Mouse (Mus musculus) adrenal gland, postnatal 36 days (tissue): Measurements from ENCODE around the gene Thoc2. TPM values are rescaled to one million over a fixed set of nuclear protein-coding genes. Genes with fewer than 3 reads are reported as not detected.
A peak's percentile ranks its signal among the peaks of the same experiment; 100 is the strongest.

ENCODE experiments used
- DNase-seq, 2 experiments: peaks; one replicate each; pipeline ENCODE4 v3.0.0; 2021; ENCODE audit warnings: mixed read lengths in 1 of 2
- long read RNA-seq, 2 experiments: library from polyadenylated mRNA; stranded (forward); transcript quantifications; one replicate each; pipeline ENCODE4 v2.0.0; 2021; ENCODE audit warnings: borderline sequencing depth in 2 of 2
- microRNA-seq: library from miRNA; unstranded; fragments of <30 nt; microRNA quantifications from one replicate; pipeline ENCODE4 v1.2.0, GENCODE M21; 2021
- total RNA-seq, 2 experiments: library from RNA; stranded (reverse); gene quantifications; 2 replicates each; pipeline ENCODE4 v1.2.3; 2021

The Thoc2 gene
- total RNA-seq = 10 to 100 TPM; 56.4 to 67.3 TPM
- long read RNA-seq, experiment 1, partial matches to known transcripts = 28 of 34 reads
- long read RNA-seq, experiment 1, other reads (novel, unspliced or antisense) = 6 of 34 reads
- long read RNA-seq, experiment 2, full-length matches to known transcripts = 1 of 3 reads
- long read RNA-seq, experiment 2, partial matches to known transcripts = 1 of 3 reads
- long read RNA-seq, experiment 2, other reads (novel, unspliced or antisense) = 1 of 3 reads

- DNase-seq = no peak
Measured at GRCm38 (mm10) chrX:41920574-41920973, at the start of gene Thoc2. TSS of gene Thoc2 (minus strand) at chrX:41920674.

GRCm38 (mm10) chrX:41970096-41970495, 49.6 kb upstream of the Thoc2 start:
- no peak for DNase-seq

GRCm38 (mm10) chrX:41969341-41969740, 48.9 kb upstream of the Thoc2 start:
- peak; percentile 41 to 52 for DNase-seq

- peak in 1 of 2 experiments; percentile 11 for DNase-seq
Measured at GRCm38 (mm10) chrX:41957161-41957560, 36.7 kb upstream of the Thoc2 start.

GRCm38 (mm10) chrX:41941840-41942239, 21.4 kb upstream of the Thoc2 start:
- DNase-seq = no peak

GRCm38 (mm10) chrX:41931821-41932220, 11.3 kb upstream of the Thoc2 start:
- peak in 1 of 2 experiments; percentile 8 for DNase-seq

- DNase-seq = no peak
Measured at GRCm38 (mm10) chrX:41924708-41925107, 4.2 kb upstream of the Thoc2 start.

GRCm38 (mm10) chrX:41912061-41912401, 8.4 kb downstream of the Thoc2 start:
- DNase-seq = no peak

GRCm38 (mm10) chrX:41911390-41912060, 8.9 kb downstream of the Thoc2 start:
- DNase-seq = peak; percentile 89 to 93

GRCm38 (mm10) chrX:41910981-41911380, 9.5 kb downstream of the Thoc2 start:
- DNase-seq = peak; percentile 34 to 40

- peak in 1 of 2 experiments; percentile 8 for DNase-seq
Measured at GRCm38 (mm10) chrX:41910471-41910870, 10.0 kb downstream of the Thoc2 start.

GRCm38 (mm10) chrX:41884759-41885505, 35.5 kb downstream of the Thoc2 start:
- no peak for DNase-seq

- peak; percentile 4 to 24 for DNase-seq
Measured at GRCm38 (mm10) chrX:41876581-41876980, 43.9 kb downstream of the Thoc2 start.

- no peak for DNase-seq
Measured at GRCm38 (mm10) chrX:41837823-41838222, 82.7 kb downstream of the Thoc2 start.

- DNase-seq = no peak
Measured at GRCm38 (mm10) chrX:41805592-41805991, 114.9 kb downstream of the Thoc2 start.

- DNase-seq = no peak
Measured at GRCm38 (mm10) chrX:41793303-41793702, 127.2 kb downstream of the Thoc2 start.

Small RNA genes lying within 50 kb of the gene (microRNA-seq; reads per million reads assigned to microRNA genes)
- not detected for gene Gm44490

Other genes starting within 250 kb of the Thoc2 start
- gene Xiap, start 139.0 kb upstream of the Thoc2 start, total RNA-seq = 10 to 100 TPM; 54.1 to 62.9 TPM
- gene Stag2, start 228.6 kb upstream of the Thoc2 start, total RNA-seq = 10 to 100 TPM; 79.4 to 80.6 TPM